Mouse (Mus musculus): ENCODE results near the gene Lrp1.
A peak's percentile ranks its signal among the peaks of the same experiment; 100 is the strongest.

The Lrp1 gene

DNA sequence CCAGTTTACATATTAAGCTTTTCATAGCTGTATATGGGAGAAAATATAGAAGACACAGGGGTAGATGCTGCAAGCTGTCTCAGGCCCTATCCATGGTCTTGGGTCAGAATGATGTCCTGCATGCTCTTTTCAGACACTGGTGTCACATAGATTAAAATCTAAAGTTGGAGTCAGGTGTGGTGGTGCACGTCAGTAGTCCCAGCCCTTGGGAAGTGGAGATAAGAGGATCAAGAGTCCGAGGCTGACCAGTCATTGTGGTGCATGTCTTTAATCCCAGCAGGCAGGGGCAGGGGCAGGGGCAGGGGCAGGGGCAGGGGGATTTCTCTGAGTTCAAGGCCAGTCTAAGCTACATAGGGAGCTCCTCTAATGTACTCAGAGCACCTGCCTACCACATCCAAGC is 24.8 kb upstream of the Lrp1 start:
- DNase-seq = no peak

DNA sequence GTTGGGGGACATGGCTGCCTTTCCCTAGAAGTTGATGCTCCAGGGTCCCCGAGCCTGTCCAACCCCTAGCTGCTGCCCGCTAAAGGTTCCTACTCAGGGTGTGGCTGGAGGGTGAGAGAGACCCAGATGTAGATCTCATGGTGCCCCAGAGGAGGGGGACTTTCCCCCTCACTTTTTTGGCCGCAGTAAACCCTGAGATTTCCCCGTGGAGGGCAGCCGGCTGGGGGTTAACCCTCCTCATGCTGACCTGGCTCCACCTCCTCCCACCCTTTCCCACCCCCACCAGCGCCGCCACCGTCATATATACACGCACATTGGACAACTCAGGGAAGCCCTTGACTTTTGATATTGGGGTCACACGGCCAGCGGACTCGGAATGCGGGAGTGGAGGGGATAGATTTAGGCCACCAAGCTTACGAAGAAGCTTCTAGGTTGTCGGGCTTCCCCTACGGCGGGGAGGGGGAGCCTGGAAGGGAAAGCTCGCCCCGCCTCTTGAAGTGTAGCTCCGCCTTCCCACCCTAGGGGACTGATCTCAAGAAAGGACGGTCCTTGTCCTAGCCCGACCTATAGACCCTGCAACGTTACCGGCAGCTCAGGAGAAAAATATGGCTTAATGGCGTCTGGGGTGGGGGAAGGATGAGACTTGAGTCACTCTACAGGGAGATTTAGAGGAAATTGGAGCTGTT is 22.7 kb upstream of the Lrp1 start:
- peak; percentile 84 for DNase-seq

DNA sequence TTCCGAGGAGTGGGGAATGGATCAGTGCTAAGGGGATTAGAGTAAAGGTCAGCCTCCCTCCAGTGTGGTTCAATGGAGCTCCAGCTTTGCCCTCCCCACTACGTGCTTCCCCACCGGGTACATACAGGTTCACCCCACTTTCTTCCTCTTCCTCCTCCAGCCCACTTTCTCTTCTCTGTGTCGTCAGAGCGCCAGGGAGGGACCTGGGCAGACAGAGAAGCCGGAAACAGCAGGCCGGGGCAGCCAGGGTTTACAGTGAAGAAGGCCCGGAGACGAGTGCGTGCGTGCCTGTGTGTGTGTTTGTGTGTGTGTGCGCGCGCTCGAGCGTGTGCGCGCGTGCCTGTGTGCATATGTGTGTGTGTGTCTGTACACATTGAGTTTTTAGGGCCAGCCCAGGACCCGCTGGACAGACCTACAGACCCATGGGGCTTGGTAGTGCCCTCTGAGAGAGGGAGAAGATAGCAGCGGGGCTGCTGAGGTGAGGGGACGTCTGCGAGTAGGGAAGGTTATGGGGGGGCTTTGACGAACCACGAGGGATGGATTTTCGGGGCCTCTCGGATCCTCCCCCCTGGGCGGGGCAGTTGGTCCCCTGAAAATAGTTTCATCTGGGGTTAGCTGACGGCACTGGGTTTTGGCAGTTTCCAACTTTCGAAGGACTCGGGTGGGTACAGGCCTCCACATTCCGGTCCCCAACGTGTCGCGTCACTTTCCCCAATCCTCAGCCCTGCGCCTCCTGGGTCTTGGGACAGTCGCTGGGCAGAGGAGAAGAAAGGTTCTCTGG is 22.0 kb upstream of the Lrp1 start, which contains the start of gene Stat6:
Stat6 (plus strand) TSS at position 215 of the 781 bp plus-strand sequence.
- DNase-seq = peak; percentile 83

DNA sequence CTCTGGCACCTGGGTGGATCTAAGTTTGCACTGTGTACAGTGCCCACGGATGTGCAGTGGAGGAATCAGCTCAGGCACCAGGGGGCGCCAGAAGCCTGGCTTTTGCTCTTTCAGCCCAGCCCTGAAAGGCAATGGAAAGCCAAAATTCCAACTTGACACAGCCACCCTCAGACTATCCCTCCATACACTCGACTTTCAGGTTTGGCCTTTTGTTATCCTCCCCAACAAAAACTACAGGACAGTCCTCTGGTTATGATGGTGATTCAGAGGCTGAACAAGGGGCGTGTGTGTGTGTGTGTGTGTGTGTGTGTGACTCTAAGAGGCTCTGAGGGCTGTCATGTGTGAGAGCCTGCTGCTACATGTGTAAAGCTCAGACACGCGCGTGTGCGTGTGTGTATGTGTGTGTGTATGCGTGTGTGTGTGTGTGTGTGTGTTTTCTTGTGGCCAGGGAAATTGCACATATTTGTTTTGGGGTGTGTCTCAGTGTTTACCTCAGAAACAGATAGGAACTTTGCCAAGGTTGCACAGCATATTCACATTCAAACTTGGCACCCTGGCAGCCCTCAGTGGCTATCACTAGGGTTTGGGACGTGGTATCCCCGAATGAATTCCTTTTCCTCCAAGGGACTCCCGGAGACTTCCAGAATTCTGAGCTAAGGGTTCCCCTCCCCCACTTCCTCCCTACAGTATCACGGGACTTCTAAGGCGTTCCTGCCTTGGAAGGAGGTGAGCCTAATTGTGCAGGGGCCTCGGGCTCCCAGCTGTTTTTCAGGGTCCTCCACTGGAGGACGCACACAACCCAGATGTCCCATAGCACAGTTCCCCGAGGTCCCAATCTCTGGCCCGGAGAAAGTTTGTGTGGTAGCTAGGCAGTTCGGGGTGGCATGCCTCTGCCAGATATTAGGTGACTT is 21.2 kb upstream of the Lrp1 start:
- peak; percentile 82 for DNase-seq

DNA sequence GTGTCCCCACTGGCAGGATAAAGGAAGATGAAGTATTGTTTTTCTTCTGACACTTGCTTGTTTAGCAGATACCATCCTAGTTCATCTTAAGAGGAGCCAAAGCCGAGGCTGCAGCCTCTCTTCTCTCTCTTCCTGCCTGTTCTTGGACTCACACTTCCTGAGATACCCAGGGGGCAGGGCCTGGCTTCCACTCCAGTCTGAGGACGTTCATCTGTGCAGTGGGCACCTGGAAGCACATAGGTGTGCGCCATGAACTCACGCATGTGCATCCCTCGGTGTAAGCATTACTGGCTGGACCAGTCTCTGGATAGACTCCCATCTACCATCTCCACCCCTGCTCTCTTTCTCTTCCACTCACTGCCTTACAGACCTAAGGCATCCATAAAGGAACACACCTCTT is 19.5 kb upstream of the Lrp1 start:
- no peak for DNase-seq

DNA sequence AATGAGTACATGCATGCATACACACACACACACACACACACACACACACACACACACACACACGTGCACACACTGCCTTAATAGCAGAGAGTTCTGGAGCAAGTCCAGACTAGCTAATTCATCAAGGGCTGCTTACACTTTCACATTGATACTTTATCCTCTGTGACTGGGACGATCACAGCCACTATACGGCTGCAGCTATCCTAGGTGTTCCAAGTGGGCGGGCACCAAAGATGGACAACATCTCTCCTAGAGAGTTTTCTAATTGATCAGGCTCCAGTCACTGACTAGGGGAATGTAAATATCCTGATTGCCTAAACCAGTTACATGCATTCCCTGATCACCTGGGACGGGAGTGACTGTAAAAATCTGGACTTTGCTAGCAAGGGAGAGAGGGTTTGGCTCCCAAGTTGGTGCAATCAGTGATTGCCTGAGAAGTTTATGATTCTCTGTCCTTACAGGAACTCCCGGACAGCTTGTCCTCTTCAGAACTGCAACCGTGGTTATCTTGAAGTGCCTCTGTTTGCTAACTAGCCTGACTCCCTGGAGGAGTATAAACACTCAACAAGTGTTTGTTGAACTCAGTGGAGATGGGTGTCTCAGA is 11.8 kb upstream of the Lrp1 start:
- no peak for DNase-seq

DNA sequence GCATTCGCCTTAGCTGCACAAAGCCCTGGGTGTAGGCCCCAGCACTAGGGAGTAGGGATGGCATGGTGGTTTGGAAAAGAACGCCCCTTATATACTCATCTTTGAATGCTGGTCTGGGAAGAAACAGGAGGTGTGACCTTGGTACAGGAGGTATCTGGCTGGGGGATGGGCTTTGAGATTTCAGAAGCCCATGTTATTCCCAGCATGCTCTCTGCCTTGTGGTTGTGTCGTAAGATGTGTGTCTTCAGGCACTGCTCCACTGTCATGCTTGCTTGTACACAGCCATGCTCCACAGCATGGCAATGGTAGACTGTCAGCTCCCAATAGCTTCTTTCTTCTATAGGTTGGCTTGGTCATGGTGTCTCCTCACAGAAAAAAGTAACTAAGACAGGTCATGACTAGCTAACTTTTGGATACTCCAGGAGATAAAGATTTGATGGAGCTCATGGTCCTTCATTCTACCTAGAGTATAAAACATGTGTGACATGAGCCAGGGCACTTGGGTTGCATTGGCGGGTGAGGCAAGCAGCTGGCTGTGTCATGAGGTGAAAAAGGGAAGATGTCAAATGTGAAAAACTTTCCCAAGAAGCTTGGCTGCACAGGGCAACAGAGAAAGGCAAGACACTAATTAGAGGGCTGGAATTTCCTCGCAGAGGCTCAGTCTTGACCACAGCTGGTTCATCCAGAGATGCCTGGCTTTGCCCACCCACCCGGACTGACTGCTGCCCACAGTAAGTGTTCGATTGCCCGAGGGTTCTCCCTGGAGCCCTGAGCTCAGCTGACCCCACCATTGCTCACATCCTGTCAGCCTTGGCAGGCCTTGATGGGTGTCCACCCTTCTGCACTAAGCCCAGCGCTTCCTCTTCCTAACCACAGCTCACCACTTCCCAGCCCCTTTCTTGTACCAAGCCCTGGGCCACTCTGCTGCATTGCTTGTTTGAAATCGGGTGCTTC is 10.6 kb upstream of the Lrp1 start:
- DNase-seq = no peak

DNA sequence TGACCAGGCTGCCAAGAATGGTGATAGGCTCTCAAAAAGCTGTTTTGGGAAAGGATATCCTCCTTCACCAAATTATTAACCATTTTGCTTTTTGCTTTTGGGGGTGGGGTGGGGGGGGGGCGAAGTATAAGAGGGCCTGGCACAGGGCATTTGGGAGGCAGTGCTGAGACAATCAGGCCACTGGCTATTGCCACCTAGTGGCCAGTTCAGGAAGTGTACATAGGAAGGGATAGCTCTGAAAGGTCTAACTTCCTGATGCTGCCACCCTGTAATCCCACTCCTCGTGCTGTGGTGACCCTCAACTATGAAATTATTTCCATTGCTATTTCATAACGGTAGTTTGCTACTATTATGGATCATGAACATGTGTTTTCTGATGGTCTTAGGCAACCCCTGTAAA is 5.5 kb upstream of the Lrp1 start:
- DNase-seq = no peak

DNA sequence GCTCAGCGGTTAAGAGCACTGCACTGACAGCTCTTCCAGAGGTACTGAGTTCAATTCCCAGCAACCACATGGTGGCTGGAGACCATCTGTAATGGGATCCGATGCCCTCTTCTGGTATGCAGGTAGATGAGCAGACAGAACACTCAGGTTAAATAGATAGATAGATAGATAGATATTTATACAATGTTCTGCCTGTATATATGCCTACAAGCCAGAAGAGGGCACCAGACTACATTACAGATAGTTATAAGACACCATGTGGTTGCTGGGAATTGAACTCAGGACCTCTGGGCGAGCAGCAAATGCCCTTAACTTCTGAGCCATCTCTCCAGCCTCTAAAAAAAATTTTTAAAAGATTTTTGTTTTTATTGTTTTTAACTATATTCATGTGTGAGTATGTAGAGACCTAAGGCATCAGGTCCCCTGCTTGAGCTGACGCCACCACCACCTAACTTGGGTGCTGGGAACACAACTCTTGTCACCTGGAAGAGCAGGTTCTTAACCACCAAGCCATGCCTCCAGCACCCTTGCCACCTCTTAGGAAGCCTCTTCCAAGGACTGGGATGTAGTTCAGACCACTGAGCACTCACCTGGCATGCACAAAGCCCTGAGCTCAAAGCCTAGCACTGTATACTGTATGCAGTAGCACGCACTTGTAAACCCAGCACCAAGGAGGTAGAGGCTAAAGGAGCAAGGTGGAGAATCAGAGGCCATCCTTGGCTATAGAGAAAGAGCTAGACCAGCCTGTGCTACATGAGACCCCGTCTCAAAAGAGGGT is 2.7 kb upstream of the Lrp1 start:
- no peak for DNase-seq

DNA sequence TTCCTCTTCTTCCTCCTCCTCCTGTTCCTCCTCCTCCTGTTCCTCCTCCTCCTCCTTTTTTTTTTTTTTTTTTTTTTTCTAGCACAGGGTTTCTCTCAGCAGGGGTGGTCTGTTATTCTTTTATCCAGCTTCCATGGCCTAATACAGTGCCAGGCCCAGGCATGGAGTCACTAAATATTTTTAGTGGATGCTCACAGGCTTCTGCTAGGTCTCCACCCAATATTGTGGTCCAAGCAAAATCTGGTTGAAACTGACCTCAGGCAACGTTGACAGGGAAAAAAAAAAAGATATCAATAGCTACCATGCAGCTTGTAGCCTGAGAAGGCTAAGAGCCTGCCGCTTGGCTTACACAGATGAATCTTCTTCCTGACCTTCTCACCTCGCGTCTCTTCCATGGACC is 1.7 kb upstream of the Lrp1 start:
- no peak for DNase-seq

DNA sequence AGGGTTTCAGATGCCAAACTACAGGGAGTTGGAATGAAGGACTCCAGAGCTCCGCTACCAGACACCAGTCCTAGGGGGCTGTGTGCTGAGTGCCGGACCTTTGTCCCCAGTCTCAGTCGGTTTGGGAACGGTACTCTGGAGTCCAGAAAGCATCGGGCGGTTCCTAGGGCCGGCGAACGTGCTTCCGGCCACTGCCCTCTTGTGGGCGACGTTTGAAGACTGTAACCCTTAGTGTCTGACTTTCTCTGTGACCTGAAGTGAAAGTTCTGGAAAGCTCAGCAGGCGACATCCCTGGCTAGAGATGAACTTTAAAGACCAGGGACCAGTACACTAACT is 1.1 kb upstream of the Lrp1 start:
- DNase-seq = peak; percentile 79

DNA sequence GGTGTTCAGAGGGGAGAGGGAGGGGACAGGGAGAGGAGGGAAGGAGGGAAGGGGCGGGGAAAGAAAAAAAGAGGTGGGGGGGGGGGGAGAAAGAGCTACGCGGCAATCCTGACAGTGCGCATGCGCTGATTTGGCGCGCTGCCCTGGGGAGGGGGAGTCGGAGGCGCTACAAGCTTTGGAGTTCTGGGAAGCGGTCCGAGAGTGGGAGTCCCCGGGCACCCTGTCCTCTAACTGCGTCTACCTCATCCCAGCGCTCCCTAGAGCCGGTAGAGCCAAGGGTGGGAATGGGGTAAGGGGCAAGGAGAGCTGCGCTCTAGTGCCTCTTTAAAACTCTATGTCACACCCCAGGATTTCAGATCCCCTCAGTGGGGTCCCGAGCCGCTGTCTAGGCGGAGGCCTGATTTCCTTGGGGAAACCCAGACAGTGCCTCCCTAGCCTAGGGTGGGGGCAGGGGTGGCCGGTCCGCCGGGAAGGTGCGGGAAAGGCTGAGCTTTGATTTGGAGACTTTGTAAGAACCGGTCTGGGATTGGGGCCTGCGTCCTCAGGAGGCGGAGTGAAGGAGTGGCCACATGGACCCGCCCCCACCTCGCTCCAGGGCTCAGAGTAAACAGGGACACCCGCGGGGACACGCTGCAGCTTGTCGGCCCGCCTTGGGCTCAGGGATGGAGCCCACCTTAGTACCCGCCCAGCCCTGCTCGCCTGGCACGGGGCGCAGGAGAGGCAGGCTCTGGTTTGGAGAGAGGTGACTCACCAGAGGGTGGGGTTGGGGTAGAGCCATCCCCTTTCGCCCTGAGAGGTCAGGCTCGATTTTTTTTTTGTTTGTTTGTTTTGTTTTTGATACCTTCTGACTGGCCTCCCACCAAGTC is 476 bp upstream of the Lrp1 start:
- DNase-seq = peak; percentile 94

DNA sequence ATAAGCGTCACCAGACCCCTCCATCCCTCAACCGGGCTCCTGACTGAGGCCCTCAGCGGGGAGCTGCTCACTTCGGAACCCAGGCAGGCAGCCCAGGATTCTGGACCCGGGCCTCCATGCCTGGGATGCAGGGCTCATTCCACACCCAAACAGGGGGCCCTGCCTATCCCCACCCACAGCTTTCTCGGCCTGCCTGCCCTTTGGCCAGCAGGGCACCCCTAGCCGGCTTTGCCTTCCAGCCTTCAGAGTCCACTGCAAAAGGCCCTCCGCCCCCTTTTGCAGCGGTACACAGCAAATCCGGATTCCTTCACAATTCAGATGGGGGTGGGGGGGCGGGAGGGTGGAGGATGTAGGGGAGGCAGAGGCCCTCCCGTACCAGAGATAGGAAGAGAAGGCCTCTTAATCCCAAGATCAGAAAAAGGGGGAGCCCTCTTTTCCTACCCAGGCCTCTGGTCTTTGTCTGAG is 975 bp downstream of the Lrp1 start:
- DNase-seq = no peak

DNA sequence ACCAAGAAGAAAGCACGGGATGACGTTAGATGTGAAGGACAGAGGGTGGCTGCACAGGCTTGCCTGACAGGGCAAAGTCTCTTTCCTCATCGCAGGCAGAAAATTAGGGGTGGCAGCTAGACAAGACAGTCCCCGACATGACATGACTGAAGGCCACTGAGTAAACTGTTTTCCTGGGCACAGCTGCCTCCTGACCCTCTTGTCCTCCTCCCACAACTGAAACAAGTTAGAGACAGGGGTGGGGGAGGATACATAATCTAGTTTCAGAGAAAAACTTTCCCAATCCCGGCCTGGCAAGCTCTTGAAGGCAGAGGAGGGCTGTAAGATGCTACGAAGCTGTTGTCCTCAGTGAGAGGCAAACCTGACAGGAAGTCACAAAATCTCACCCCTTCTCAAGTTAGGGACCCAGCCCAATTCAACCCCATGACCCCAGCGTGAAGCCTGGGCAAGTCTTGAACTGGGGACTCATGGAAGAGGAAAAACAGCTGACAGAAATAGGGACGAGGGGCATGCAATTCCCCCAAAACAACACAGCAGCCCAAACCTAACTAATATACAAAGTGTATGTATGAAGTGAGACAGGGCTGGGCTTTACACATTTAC is 1.7 kb downstream of the Lrp1 start:
- no peak for DNase-seq

DNA sequence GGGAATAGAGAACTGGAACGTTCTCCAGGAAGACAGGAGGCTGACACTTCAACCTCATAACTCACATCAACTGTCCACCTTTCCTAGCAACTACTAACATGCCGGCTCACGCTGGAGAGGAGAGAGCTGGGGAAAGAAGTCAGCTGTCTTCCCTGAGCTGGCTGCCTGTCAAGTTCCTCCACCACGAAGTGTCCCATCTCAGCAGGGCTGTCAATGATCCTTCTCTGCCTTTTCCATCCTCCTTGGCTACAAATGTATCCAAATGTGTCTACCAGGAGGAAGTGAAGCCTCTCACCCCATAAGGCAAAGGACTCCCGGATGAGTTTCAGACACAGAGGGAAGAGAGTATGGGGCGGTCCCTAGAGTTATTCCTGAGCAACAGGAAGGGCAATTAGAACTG is 2.8 kb downstream of the Lrp1 start:
- DNase-seq = no peak

DNA sequence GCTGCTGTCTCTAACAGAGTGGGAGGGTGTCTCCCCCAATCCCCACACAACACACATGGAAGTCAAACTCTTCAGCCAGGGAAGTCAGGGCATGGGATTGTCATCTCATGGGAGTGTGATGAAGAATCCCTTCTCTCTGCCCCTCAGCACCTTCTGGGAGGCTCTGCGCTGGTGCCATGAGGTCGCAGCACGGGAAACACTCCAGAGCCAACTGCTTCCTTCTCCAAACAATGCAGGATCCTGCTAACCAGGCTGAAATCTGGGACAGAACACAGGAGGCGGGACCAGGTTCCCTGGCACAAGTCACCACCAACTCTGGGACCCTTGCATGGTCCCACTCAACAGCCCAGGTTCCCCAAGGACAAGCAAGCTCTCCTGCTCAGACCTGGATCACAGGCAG is 3.7 kb downstream of the Lrp1 start:
- DNase-seq = no peak

DNA sequence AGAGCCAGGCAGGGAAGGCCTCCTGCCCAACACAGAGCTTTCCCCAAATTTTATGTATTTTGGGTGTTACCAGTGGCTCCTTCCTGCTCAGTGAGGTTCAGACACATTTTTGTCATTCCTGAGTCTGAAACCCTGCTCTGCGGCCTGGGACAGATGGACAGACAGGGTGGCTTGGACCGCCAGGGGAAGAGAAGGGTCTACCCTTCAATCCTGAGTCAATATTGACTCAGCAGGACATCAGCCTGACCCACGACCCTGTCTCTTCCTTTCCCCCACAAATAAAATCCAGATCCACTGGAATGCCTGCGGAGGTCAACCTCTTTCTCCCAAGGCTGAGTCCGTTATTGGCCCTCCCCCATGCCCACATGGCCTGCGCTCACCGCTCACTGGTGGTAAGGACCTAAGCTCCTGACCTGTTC is 4.7 kb downstream of the Lrp1 start:
- DNase-seq = peak; percentile 32

DNA sequence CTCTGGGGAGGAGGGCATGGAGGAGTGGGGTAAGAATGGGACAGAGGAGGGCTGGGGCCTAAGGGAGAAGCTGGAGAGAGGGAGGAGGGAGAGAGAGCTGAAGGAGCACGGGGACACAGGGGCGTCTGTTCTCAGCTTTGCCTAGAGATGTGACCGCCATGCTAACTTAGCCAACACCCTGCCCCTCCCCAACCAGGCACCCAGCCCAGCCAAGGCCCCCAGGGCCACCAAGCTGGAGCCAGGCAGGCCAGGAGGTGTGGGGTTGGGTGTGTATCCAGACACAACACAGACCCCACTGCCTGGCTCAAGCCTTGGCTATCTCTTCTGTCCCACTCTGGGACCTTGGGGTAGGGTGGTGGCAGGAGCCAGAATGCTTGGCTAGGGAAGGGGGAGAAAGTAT is 5.4 kb downstream of the Lrp1 start:
- no peak for DNase-seq

DNA sequence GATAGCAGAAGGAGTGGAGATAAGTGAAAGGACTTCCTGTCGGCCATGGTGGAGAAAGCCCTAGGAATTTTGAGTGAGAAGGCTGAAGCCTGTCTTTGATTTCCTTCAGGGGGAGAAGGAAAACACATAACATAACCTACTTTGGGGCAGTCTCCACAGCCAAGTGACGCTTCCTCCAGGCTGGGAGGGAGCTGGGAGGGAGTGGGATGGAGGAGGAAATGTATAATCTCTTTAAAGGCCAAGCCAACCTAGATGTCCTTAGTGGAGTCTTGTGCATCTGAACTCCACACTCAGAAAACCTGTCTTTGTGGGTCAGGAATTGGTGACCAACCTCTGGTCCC is 5.9 kb downstream of the Lrp1 start:
- DNase-seq = no peak
